Comparison of ENCODE assay signal across 24 mouse cellular contexts in the genomic region with DNA sequence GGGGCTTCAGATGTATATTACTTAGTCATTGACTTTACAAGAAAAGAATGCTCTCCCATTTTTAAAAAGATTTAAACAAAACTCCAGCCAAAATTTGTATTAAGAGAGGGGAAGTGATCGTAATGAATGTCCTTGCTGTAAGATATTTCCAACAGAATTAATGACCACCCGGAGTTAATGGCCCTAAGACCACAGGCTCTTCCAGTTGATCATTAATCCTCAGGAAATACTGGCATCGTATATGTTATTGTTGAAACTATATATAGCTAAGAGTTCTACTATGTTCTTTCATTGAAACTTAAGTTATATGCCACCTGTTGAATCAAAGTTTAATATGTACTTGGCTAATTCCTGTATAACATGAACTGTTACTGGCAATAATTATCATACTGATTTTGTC. TPM values are rescaled to one million over a fixed set of nuclear protein-coding genes. Genes with fewer than 3 reads are reported as not detected.
A peak's percentile ranks its signal among the peaks of the same experiment; 100 is the strongest.
DNase-seq lines count a peak whose midpoint lies in the region; ATAC-seq and TF ChIP-seq lines count a peak whose summit lies in the region.
"Had no signal": no experiment of that assay in that cellular context is flagged by ENCODE, and none has a peak within 500 bp of the region (broad histone marks: within the 10 kb centered on the region; RNA-seq: fewer than 3 reads in every experiment).

No protein-coding gene starts in this region.

- no peaks in the 10 kb centered on the region for H3K27me3 ChIP-seq in kidney, embryonic 14.5 days (ENCODE audit: control insufficient read depth, insufficient read depth, low read length)
- no peaks in the 10 kb centered on the region for H3K27me3 ChIP-seq in kidney, embryonic 16.5 days (ENCODE audit: insufficient read depth, low read length)
- no peaks in the 10 kb centered on the region for H3K27me3 ChIP-seq in kidney, adult 2 months (replicated peaks; ENCODE audit: control insufficient read depth, insufficient read depth, low read length)
- H3K27me3 ChIP-seq in stomach, embryonic 15.5 days (replicated peaks), result no peaks in the 10 kb centered on the region
- H3K27me3 ChIP-seq in stomach, postnatal 0 days (ENCODE audit: control insufficient read depth, insufficient read depth, low read length), result no peaks in the 10 kb centered on the region
- H3K27me3 ChIP-seq: CH12.LX; embryonic facial prominence, embryonic 12.5 days; forebrain, embryonic 13.5 days; forebrain, embryonic 15.5 days; Patski had no signal

- H3K4me1 ChIP-seq in kidney, embryonic 14.5 days (ENCODE audit: control insufficient read depth, insufficient read depth, low read length), result peaks cover 3% of the 10 kb centered on the region; the same call in 1 of the 2 replicates
- peaks cover 13% of the 10 kb centered on the region for H3K4me1 ChIP-seq in kidney, embryonic 16.5 days (ENCODE audit: insufficient read depth, low read length)
- H3K4me1 ChIP-seq in kidney, adult 2 months (ENCODE audit: control insufficient read depth, insufficient read depth, low read length), result no peaks in the 10 kb centered on the region
- H3K4me1 ChIP-seq in stomach, embryonic 15.5 days, result no peaks in the 10 kb centered on the region
- no peaks in the 10 kb centered on the region for H3K4me1 ChIP-seq in stomach, postnatal 0 days (replicated peaks; ENCODE audit: control insufficient read depth, insufficient read depth)
- H3K4me1 ChIP-seq: embryonic facial prominence, embryonic 12.5 days had no signal

- no peak overlapping the region; the same call in 1 of the 2 replicates for H3K27ac ChIP-seq in kidney, embryonic 14.5 days (ENCODE audit: low read depth, low read length)
- H3K27ac ChIP-seq in kidney, embryonic 16.5 days (ENCODE audit: low read length), result peak overlapping the region; percentile 65; the same call in 1 of the 2 replicates
- H3K27ac ChIP-seq in kidney, adult 2 months (ENCODE audit: insufficient read depth, low read depth, low read length), result no peak overlapping the region
- H3K27ac ChIP-seq in stomach, embryonic 15.5 days, result peak overlapping the region; percentile 3; the same call in 1 of the 2 replicates
- H3K27ac ChIP-seq in stomach, postnatal 0 days (replicated peaks), result no peak overlapping the region
- H3K27ac ChIP-seq: embryonic facial prominence, embryonic 10.5 days; embryonic facial prominence, embryonic 12.5 days; forebrain, embryonic 13.5 days; forebrain, embryonic 15.5 days had no signal

- H3K9me3 ChIP-seq in kidney, embryonic 14.5 days (ENCODE audit: control insufficient read depth, low read length), result no peaks in the 10 kb centered on the region
- H3K9me3 ChIP-seq in kidney, embryonic 16.5 days (ENCODE audit: low read length), result no peaks in the 10 kb centered on the region
- H3K9me3 ChIP-seq in stomach, embryonic 15.5 days, result no peaks in the 10 kb centered on the region
- no peaks in the 10 kb centered on the region for H3K9me3 ChIP-seq in stomach, postnatal 0 days (ENCODE audit: control insufficient read depth, low read length)
- H3K9me3 ChIP-seq: embryonic facial prominence, embryonic 10.5 days; embryonic facial prominence, embryonic 12.5 days; forebrain, embryonic 13.5 days; forebrain, embryonic 15.5 days; G1E had no signal

- H3K4me2 ChIP-seq in kidney, embryonic 14.5 days (replicated peaks; ENCODE audit: low read depth, low read length), result no peak overlapping the region
- peak overlapping the region; percentile 29 for H3K4me2 ChIP-seq in kidney, embryonic 16.5 days (replicated peaks; ENCODE audit: low read depth, low read length)
- no peak overlapping the region for H3K4me2 ChIP-seq in stomach, embryonic 15.5 days
- H3K4me2 ChIP-seq in stomach, postnatal 0 days (replicated peaks; ENCODE audit: low read depth), result no peak overlapping the region
- H3K4me2 ChIP-seq: embryonic facial prominence, embryonic 12.5 days; forebrain, embryonic 13.5 days; forebrain, embryonic 15.5 days had no signal

- no peaks in the 10 kb centered on the region for H3K36me3 ChIP-seq in kidney, embryonic 14.5 days (ENCODE audit: control insufficient read depth, insufficient read depth, low read length)
- H3K36me3 ChIP-seq in kidney, embryonic 16.5 days (ENCODE audit: insufficient read depth, low read length), result no peaks in the 10 kb centered on the region
- H3K36me3 ChIP-seq in kidney, adult 2 months (ENCODE audit: control insufficient read depth, insufficient read depth, low read length), result no peaks in the 10 kb centered on the region
- no peaks in the 10 kb centered on the region for H3K36me3 ChIP-seq in stomach, embryonic 15.5 days
- H3K36me3 ChIP-seq in stomach, postnatal 0 days (ENCODE audit: control insufficient read depth, insufficient read depth, low read length), result no peaks in the 10 kb centered on the region
- H3K36me3 ChIP-seq: embryonic facial prominence, embryonic 10.5 days; embryonic facial prominence, embryonic 12.5 days; forebrain, embryonic 15.5 days; G1E had no signal

- ATAC-seq in kidney, embryonic 14.5 days (ENCODE audit: low FRiP score, low TSS enrichment), result peak; percentile 87; the same call in 1 of the 2 replicates
- ATAC-seq in kidney, embryonic 16.5 days (ENCODE audit: low FRiP score, low TSS enrichment), result peak; percentile 85; the same call in 1 of the 2 replicates
- ATAC-seq in stomach, embryonic 15.5 days (ENCODE audit: insufficient read depth, low FRiP score, low read depth), result no peak
- no peak for ATAC-seq in stomach, postnatal 0 days (ENCODE audit: low FRiP score, low TSS enrichment)
- ATAC-seq: activated CD4-positive, CD25-positive, alpha-beta regulatory T cell, adult 4 months; CD4-positive, CD25-positive, alpha-beta regulatory T cell, adult 4 months; forebrain, embryonic 13.5 days; forebrain, embryonic 15.5 days; Patski had no signal

- no peak overlapping the region for H3K4me3 ChIP-seq in kidney, embryonic 14.5 days (ENCODE audit: low read length)
- no peak overlapping the region for H3K4me3 ChIP-seq in kidney, embryonic 16.5 days (ENCODE audit: low read length)
- no peak overlapping the region for H3K4me3 ChIP-seq in kidney, adult 2 months (ENCODE audit: insufficient read depth, low read depth, low read length)
- no peak overlapping the region for H3K4me3 ChIP-seq in stomach, embryonic 15.5 days (replicated peaks)
- H3K4me3 ChIP-seq in stomach, postnatal 0 days (ENCODE audit: low read depth, low read length), result no peak overlapping the region
- H3K4me3 ChIP-seq: embryonic facial prominence, embryonic 10.5 days; embryonic facial prominence, embryonic 12.5 days; forebrain, embryonic 13.5 days; forebrain, embryonic 15.5 days had no signal

- WGBS in kidney, embryonic 14.5 days, result 7% methylated on average over 3 of the region's 3 CpGs
- 8% methylated on average over 3 of the region's 3 CpGs for WGBS in kidney, embryonic 16.5 days
- 17% methylated on average over 3 of the region's 3 CpGs for WGBS in kidney, adult 2 months
- WGBS in stomach, embryonic 15.5 days, result 32% methylated on average over 3 of the region's 3 CpGs
- WGBS in stomach, postnatal 0 days, result 34% methylated on average over 3 of the region's 3 CpGs

- no peak for TF ChIP-seq EP300 in stomach, postnatal 0 days (optimal IDR thresholded peaks at IDR 0.05)

- no peak for DNase-seq in kidney, adult 9 months
- DNase-seq in kidney, adult 2 months, result no peak
- no peak for DNase-seq in stomach, postnatal 0 days (ENCODE audit: low spot score)
- DNase-seq: adrenal gland, adult 8-10 months; adrenal gland, postnatal 14 days; adrenal gland, postnatal 36 days; B cell, adult 2 months; cerebellum, adult 11-12 months; cerebellum, adult 2 months; cerebellum, adult 9-10 months; cerebellum, postnatal 10 days; cerebellum, postnatal 25 days had no signal

- TF ChIP-seq CTCF in kidney, adult 2 months (conservative IDR thresholded peaks at IDR 0.05; ENCODE audit: insufficient read depth, insufficient read length, low read depth, low read length), result no peak
- no peak for TF ChIP-seq CTCF in stomach, postnatal 0 days (IDR thresholded peaks at IDR 0.05; ENCODE audit: low read depth)

- no peak overlapping the region for H3K9ac ChIP-seq in kidney, embryonic 14.5 days (ENCODE audit: low read depth, low read length)
- no peak overlapping the region for H3K9ac ChIP-seq in kidney, embryonic 16.5 days (replicated peaks; ENCODE audit: low read length)
- H3K9ac ChIP-seq in stomach, embryonic 15.5 days, result no peak overlapping the region
- H3K9ac ChIP-seq in stomach, postnatal 0 days (ENCODE audit: low read length), result no peak overlapping the region
- H3K9ac ChIP-seq: embryonic facial prominence, embryonic 12.5 days; forebrain, embryonic 13.5 days; forebrain, embryonic 15.5 days had no signal

- TF ChIP-seq POLR2A in kidney, adult 2 months (IDR thresholded peaks at IDR 0.05; ENCODE audit: low read depth, low read length), result no peak

RNA-seq across cellular contexts. Expression of gene Robo2, which starts 46.5 kb away (rescaled TPM):
- polyA plus RNA-seq in kidney, embryonic 14.5 days (2014; fragmentation: Nextera tagmentation; extraction: Ambion mirVana), result 85.6 and 140 TPM in 2 replicates
- polyA plus RNA-seq in kidney, embryonic 16.5 days (2015; fragmentation: Nextera tagmentation; extraction: Ambion mirVana), result 83.4 and 102 TPM in 2 replicates
- polyA plus RNA-seq in kidney, adult 2 months (2012; rRNA removed), result 15.3 and 17.1 TPM in 2 replicates
- polyA plus RNA-seq in stomach, embryonic 15.5 days (2015; fragmentation: Nextera tagmentation; extraction: Ambion mirVana), result 22.6 and 31.1 TPM in 2 replicates
- polyA plus RNA-seq in stomach, postnatal 0 days (2015; fragmentation: Nextera tagmentation; extraction: Ambion mirVana), result 7.1 and 7.3 TPM in 2 replicates
- polyA plus RNA-seq: CD4-positive, CD25-positive, alpha-beta regulatory T cell, adult 4 months; G1E had no signal

Comparison
In these comparisons a context has a peak if more than half of its experiments do, and no peak if none do; other contexts are left out.
1. H3K27ac ChIP-seq: peak in kidney, embryonic 16.5 days (single experiment) and stomach, embryonic 15.5 days (single experiment); none in kidney, embryonic 14.5 days (single experiment), kidney, adult 2 months (single experiment) and stomach, postnatal 0 days (single experiment).
2. ATAC-seq: peak in kidney, embryonic 14.5 days (single experiment) and kidney, embryonic 16.5 days (single experiment); none in stomach, embryonic 15.5 days (single experiment) and stomach, postnatal 0 days (single experiment).